Mouse (Mus musculus) thymus, adult 2 months (tissue): ENCODE results near the gene Ensa.

Source experiments
- CTCF ChIP-seq: fragments of 200-500 bp; IDR thresholded peaks from 2 replicates; pipeline ENCODE4 v1.5.1; 2012; ENCODE audit warnings: mild to moderate bottlenecking, control low read depth, low read length, moderate library complexity, borderline replicate concordance; ENCODE audit not compliant: control insufficient read depth, poor library complexity, insufficient read depth; ENCODE audit errors: extremely low read depth
- POLR2A ChIP-seq: fragments of 200-500 bp; IDR thresholded peaks from 2 replicates; pipeline ENCODE4 v1.6.1; 2012; ENCODE audit warnings: mild to moderate bottlenecking, low read length, control low read depth, moderate library complexity; ENCODE audit not compliant: control insufficient read depth, poor library complexity, insufficient read depth; ENCODE audit errors: extremely low read depth

- TF ChIP-seq POLR2A (no peak), CTCF (peak; percentile 74; the same call in 1 of the 2 replicates)
Observed at GRCm38 (mm10) chr3:95675301-95676092, 50.7 kb downstream of the Ensa start.
